ENCODE assay signal across 1 mouse cellular context in the genomic region with DNA sequence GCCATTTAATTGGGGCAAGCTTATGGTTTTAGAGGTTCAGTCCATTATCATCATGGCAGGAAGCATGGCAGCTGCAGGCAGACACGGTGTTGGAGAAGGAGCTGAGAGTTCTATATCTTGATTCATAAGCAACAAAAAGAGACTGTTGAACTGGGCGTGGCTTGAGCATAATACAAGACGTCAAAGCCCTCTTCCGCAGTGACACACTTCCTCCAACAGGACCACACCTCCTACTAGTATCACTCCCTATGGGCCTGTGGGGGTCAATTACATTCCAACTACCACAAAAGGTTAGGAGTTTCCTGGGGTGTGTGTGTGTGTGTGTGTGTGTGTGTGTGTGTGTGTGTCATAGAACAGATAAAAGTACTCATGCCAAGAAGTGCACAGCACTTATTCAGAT.
TF ChIP-seq lines count a peak whose summit lies in the region.

No protein-coding gene starts in this region.

TF ChIP-seq in MEL, 35 proteins besides CTCF, POLR2A, EP300 and RAD21 (continued from another document):
- no peak for TF ChIP-seq E2F4 (IDR thresholded peaks at IDR 0.05; ENCODE audit: borderline replicate concordance, low read depth, low read length)
- no peak for TF ChIP-seq MYB (IDR thresholded peaks at IDR 0.05; ENCODE audit: low read depth, low read length)
- no peak for TF ChIP-seq MAFK (IDR thresholded peaks at IDR 0.05; ENCODE audit: borderline replicate concordance, low read depth, low read length)
- TF ChIP-seq HCFC1 (IDR thresholded peaks at IDR 0.05; ENCODE audit: low read depth, low read length), result no peak
- TF ChIP-seq GABPA (IDR thresholded peaks at IDR 0.05; ENCODE audit: low read depth, low read length), result no peak
